Mouse (Mus musculus) embryonic stem cell, embryonic (primary cell): ENCODE results near the gene Myom3.

ENCODE experiments used
- CTCF ChIA-PET, 4 experiments: fragments of 300-600 bp in 2 of 4; fragments of 350-600 bp in 2 of 4; sonication (Branson Sonifier 250); formaldehyde crosslinking; loops; one replicate each; lab custom pipeline; 2022; ENCODE audit warnings: inconsistent platforms in 2 of 4; lab: Charles Lee
- POLR2A ChIA-PET, 4 experiments: fragments of 300-600 bp in 2 of 4; fragments of 350-600 bp in 2 of 4; sonication (Branson Sonifier 250); formaldehyde crosslinking; loops; one replicate each; lab custom pipeline; 2022; ENCODE audit warnings: antibody characterized with exemption in 4 of 4, inconsistent platforms in 1 of 4; lab: Charles Lee

The Myom3 gene

DNA sequence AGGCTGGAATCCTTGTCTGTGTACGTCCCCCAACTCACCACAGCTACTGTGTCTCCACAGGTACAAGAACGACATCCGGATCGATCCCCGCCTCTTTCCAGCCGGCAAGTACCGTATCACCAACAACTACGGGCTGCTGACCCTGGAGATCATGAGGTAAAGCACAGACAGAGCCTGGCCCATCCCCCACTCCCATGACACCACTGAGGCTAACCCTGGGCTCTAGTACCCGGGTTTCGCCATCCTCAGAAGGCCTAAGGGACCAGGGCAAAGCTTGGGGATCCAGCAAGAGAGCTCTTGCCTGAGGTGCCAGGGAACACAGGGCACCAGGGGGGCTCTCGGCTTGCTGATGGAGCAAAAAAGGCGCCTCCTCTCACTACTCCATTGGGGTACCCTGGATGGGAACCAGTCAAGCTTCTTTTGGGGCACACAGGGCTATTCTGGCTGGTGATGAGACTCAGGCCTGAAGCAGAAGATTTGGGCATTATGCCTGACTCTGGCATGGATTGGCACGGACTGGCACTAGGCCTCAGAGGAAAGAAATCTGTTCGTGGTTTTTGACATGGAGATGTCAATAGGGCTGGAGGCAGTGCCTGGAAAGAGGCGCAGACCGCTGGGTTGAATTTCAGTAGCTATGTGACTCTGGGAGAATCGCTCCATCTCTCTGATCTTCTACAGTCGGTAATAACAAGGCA lies 11.2 kb downstream of the Myom3 start:
- CTCF ChIA-PET, result interaction anchor here (0.5 to 1.7 kb wide), 12 partner anchors 24 to 1027 kb away, joined by 3 to 7 read pairs (median 4); no protein-coding TSS in a partner anchor

DNA sequence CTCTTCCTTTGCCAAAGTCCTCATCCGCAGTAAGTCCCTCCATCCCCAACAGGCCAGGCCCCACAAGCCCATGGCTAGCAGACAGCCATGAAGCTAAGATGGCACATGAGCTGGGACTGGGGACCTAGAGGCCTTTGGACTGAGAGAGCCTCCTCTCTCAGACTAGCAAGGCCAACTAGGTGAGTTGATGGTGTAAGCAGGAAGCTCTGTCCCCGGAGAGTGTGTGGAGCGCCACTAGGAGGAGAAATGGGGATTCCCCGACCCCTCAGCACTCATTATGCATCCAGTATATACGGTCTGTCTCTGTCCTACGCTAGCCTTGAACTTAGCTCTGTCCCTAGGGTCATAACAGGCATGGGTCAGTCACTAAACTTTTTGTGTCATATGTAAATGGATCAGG lies 12.1 kb downstream of the Myom3 start:
- ChIA-PET POLR2A (interaction anchor here in 2 of 4 experiments (0.5 to 1.4 kb wide), 3 partner anchors 13 to 378 kb away, joined by 3 to 5 read pairs (median 4); no protein-coding TSS in a partner anchor), CTCF (interaction anchor here in 3 of 4 experiments (0.7 to 1.7 kb wide), 4 partner anchors 9 to 167 kb away, joined by 3 to 7 read pairs (median 4); no protein-coding TSS in a partner anchor)

More for the DNA sequence above, 11.2 kb downstream of the Myom3 start:
- POLR2A ChIA-PET, result interaction anchor here in 3 of 4 experiments (0.5 to 1.6 kb wide), 9 partner anchors 9 to 365 kb away, joined by 3 to 7 read pairs (median 3); partner anchors contain the start of genes Fuca1 (in 1 of the 3) and Rpl11 (in 1 of the 3)

DNA sequence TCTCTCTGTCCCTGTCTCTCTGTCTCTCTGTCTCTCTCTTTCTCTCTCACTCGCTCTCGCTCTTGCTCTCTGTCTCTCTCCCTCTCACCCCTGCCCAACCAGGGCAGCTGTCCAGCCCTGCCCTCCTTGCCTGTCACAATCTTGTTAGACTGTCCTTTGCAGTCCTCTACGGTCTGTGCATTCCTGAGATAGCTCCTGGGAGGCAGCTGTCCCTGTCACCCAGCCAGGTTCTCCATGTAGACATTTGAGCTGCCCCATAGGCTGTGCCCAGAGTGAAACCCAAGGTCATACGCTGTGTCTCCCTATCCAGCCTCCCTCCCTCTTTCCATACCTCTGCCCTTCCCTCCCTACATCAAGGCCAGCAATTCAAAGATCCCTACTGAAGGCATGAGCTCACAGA lies 13.2 kb downstream of the Myom3 start:
- POLR2A ChIA-PET, result interaction anchor here in 2 of 4 experiments (0.6 to 1.0 kb wide), 2 partner anchors 9 to 56 kb away, joined by 4 read pairs; no protein-coding TSS in a partner anchor

DNA sequence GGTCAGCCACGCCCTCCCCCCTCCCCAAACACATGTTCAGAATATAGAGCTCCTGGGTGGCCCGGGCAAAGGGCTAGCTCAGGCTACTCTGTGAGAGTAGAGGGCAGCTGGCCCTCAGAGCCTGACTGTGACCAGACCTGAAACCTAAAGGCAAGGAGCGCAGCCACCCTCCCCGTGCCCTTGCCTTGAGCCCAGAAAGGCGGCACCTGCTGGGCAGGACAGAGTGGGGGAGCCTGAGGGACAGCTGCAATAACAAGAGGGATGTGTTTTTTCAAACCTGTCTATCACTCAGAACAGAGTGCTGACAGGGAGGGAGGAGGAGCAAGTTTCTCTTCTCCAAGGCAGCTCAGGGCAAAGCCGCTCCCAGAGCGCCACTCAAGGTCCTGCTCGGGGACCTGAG lies 15.0 kb downstream of the Myom3 start:
- POLR2A ChIA-PET, result interaction anchor here in 2 of 4 experiments (0.6 to 1.7 kb wide), 5 partner anchors 10 to 149 kb away, joined by 3 to 4 read pairs (median 3); partner anchors contain the start of gene Myom3 (in 1 of the 2)
- CTCF ChIA-PET, result interaction anchor here in 3 of 4 experiments (0.5 to 3.1 kb wide), 6 partner anchors 16 to 393 kb away, joined by 3 to 16 read pairs (median 4); no protein-coding TSS in a partner anchor

More for the DNA sequence above, 13.2 kb downstream of the Myom3 start:
- CTCF ChIA-PET, result interaction anchor here in 3 of 4 experiments (0.5 to 3.1 kb wide), 7 partner anchors 29 to 1664 kb away, joined by 3 to 16 read pairs (median 3); no protein-coding TSS in a partner anchor

DNA sequence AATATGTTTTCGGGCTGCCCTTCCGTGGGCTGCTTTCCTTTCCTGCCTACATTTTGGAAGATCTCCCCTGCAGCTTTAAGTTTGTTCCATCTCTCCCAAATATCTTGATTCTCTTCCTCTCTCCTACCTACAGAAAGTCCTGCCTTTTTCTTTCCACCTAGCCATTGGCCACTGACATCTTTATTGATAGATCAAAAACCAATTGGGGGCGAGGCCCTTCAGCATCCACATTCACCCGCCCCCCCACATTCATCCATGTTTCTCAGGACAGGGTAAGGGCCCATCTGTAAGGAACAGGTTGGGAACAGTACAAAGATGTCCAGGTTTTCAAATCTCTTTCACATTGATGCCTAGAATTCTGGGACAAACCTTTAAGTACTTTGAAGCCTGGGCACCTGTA lies 17.3 kb downstream of the Myom3 start:
- ChIA-PET CTCF (interaction anchor here in 2 of 4 experiments (0.8 to 0.9 kb wide), 2 partner anchors 18 to 68 kb away, joined by 3 to 5 read pairs; no protein-coding TSS in a partner anchor), POLR2A (interaction anchor here in 3 of 4 experiments (0.6 to 1.7 kb wide), 6 partner anchors 18 to 504 kb away, joined by 3 to 4 read pairs (median 4); partner anchors contain the start of genes Clic4 (in 1 of the 3) and Myom3 (in 1 of the 3))

DNA sequence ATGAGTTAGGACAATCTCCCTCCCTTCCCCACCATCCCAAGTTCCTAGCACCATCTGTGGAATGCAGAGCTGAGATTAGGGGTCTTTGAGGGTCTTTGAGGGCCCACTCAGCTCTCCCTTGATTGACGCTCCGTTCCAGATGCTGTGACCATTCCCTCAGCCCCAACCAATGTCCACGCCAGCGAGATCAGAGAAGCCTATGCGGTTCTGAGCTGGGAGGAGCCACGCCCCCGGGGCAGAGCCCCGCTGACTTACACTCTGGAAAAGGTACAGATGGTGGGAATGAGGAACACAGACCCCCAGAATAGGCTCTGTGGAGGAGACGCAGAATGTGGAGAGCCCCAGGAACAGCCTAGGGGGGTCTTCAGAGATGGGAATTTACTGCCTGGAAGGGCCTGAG lies 20.1 kb downstream of the Myom3 start:
- ChIA-PET CTCF (interaction anchor here in 3 of 4 experiments (0.7 to 1.9 kb wide), 2 partner anchors 70 to 71 kb away, joined by 4 to 7 read pairs (median 5); no protein-coding TSS in a partner anchor), POLR2A (interaction anchor here in 2 of 4 experiments (0.9 to 1.9 kb wide), 4 partner anchors 13 to 110 kb away, joined by 3 to 5 read pairs (median 4); no protein-coding TSS in a partner anchor)

DNA sequence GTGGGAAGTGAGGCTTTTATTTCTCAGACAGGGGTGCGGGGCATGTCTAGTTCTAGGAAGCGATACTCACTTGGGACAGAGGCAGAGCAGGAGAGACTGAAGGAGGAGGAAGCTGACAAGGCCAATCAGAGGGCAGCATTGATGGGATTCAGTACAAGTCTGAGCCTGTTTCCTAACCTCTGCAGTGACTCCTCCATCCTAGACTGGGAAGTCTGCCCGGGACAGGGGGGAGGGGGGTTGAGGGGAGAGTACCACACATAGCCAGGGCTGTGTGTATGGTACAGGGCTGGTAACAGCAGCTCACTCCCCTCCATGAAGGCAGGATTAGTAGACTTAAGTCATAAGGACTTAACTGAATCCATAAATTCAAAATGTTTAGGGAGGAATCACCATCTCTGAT lies 20.7 kb downstream of the Myom3 start:
- ChIA-PET POLR2A (interaction anchor here in 3 of 4 experiments (0.6 to 1.7 kb wide), 4 partner anchors 14 to 109 kb away, joined by 3 to 4 read pairs (median 4); no protein-coding TSS in a partner anchor), CTCF (interaction anchor here in 2 of 4 experiments (1.6 to 1.9 kb wide), 2 partner anchors 71 kb away, joined by 5 to 7 read pairs; no protein-coding TSS in a partner anchor)

DNA sequence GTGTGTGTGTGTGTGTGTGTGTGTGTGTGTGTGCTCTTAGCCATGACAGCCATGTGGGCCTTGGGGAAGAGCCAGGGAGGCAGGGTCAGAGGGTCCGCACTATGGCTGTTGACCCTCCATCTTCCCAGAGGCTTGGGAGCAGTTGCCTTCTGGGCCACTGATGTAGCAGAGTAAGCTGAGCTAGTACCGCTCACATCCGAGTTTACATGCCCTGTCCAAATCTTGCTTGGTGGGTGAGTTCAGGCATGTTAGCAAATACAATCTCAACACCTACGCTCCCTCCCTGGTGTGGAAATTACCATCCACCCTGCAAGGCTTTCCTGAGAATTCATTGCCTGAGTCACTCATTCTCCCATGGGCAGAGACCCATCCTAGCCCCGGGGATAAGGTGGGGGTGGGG lies 21.8 kb downstream of the Myom3 start:
- ChIA-PET CTCF (interaction anchor here in 3 of 4 experiments (0.7 to 1.8 kb wide), 3 partner anchors 11 to 72 kb away, joined by 3 to 5 read pairs (median 4); no protein-coding TSS in a partner anchor), POLR2A (no interaction called here)

DNA sequence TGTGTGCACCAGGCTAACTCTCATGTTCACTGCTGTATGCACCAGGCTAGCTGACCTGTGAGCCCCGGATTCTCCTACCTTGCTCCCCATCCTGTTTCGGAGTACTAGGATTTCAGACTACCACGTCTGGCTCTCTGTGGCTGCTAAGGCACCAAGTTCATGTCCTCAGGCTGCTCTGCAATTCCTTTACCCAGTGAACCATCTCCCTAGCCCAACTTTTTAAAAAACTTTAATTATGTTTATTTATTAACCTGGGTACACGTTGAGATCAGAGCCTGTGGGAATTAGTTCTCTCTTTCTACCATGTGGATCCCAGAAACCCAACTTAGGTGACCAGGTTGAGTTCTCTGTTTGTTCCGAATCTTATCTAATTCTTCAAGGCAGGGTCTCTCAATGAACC lies 27.1 kb downstream of the Myom3 start:
- POLR2A ChIA-PET, result interaction anchor here in 1 of 4 experiments (0.7 kb wide), 1 partner anchor 112 kb away, joined by 3 read pairs; no protein-coding TSS in a partner anchor
- CTCF ChIA-PET, result no interaction called here

DNA sequence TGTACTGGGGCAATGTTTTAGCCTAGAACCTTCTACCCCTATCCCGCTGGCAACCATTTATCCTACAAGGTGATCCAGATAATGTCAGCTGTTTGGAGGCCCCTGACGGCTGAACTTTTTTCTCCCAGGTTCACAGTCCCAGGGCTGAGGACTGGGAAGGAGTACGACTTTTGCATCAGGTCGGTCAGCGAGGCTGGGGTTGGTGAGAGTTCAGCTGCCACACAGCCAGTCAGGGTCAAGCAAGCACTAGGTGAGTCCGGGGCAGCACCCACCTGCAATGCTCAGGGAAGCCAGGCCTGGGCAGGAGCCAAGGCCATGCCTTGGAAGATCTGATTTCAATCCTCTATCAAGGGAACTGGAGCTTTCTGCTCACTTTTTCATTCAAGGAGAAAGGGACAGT lies 27.8 kb downstream of the Myom3 start:
- POLR2A ChIA-PET, result interaction anchor here in 2 of 4 experiments (0.7 to 2.5 kb wide), 2 partner anchors 10 to 111 kb away, joined by 3 to 9 read pairs; no protein-coding TSS in a partner anchor
- CTCF ChIA-PET, result interaction anchor here in 2 of 4 experiments (0.6 to 1.1 kb wide), 2 partner anchors 78 to 99 kb away, joined by 3 to 5 read pairs; no protein-coding TSS in a partner anchor

DNA sequence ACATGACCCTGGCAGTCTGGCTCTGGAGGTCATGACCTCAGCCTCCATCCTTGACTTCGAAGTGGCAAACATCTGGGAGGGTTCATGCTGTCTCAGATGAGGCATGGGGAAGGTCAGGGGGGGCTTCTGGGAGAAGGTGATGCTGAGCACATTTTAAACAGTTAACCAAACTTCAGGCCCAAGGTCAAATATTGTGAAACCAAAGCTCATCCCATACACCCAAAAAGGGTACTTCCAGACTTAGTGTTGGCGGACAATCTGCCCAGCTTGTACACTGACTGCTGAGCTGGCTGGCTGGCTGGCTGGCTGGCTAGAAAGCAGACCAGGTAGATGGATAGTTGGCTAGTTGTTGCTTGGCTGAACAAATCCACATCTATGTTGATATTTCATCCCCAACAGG lies 29.6 kb downstream of the Myom3 start:
- ChIA-PET CTCF (interaction anchor here in 1 of 4 experiments (0.5 to 1.2 kb wide), 3 partner anchors 10 to 278 kb away, joined by 3 to 6 read pairs (median 3); no protein-coding TSS in a partner anchor), POLR2A (interaction anchor here in 2 of 4 experiments (0.6 to 2.5 kb wide), 3 partner anchors 9 to 622 kb away, joined by 5 to 9 read pairs (median 5); no protein-coding TSS in a partner anchor)

DNA sequence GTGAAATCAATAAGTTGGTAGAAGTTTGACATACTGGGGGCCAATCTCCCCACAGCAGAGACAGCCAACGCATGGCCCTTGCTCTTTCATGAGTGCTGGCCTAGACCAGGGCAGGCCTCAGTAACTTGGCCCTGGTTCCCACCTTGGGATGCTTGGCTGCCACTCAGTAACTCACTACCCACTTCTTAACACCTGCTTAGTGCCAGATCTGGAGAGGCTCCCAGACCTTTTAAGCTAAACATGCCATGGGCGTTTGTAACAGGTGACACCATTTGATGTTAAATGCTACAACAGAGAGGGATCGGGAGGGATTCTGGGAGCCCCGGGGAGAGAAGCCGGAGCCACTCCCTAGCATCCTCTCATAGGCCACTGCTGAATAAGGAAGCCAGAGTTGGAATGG lies 33.3 kb downstream of the Myom3 start:
- ChIA-PET CTCF (interaction anchor here in 1 of 4 experiments (1.4 to 1.6 kb wide), 2 partner anchors 9 to 84 kb away, joined by 3 read pairs; no protein-coding TSS in a partner anchor), POLR2A (no interaction called here)

DNA sequence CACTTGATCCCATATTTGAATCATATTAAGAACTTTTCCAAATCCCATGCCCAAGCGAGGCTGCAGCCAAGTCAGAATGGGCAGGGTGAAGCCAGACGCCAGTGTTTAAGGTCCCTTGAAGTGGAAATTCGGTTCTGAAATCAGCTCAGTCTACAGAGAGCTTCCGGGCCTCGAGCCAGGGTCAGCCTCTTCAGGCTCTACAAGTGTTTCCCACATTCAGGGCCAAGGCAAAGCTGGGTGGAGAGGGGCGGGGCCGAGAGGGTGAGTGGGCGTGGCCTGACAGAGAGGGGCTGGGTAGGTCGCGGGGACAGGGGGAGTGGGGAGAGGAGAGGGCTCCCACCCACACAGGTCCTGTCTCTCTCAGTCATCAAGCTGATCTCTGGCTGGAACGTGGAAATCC lies 38.4 kb downstream of the Myom3 start:
- ChIA-PET POLR2A (interaction anchor here in 2 of 4 experiments (0.6 to 1.8 kb wide), 12 partner anchors 10 to 163 kb away, joined by 3 to 9 read pairs (median 4); no protein-coding TSS in a partner anchor), CTCF (interaction anchor here in 3 of 4 experiments (0.6 to 2.2 kb wide), 12 partner anchors 11 to 346 kb away, joined by 3 to 9 read pairs (median 4); partner anchors contain the start of genes Fuca1 (in 1 of the 3) and Myom3 (in 1 of the 3))

DNA sequence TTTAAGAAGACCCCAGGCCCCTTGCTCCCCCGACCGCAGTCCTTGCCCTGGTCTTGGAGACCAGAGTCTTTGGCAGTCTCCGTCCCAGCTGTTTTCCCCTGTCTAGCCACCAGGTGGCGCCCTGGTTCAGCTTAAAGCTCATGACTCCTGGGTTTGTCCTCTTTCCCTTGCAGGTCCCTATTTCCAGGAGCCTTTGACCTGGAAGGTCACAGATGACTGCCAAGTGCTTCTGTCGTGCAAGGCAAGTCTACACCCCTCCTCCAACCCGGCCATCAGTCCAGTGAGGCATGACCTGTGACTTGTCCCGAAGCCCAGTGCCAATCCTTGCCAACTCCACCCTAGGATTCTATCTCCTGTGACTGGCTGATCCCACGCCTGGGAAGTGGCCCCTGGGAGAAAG lies 42.0 kb downstream of the Myom3 start:
- POLR2A ChIA-PET, result interaction anchor here (0.6 to 2.5 kb wide), 31 partner anchors 11 to 457 kb away, joined by 3 to 7 read pairs (median 3); partner anchors contain the start of genes Fuca1 (in 1 of the 4), Gale (in 1 of the 4), Hmgcl (in 1 of the 4) and Myom3 (in 1 of the 4)

DNA sequence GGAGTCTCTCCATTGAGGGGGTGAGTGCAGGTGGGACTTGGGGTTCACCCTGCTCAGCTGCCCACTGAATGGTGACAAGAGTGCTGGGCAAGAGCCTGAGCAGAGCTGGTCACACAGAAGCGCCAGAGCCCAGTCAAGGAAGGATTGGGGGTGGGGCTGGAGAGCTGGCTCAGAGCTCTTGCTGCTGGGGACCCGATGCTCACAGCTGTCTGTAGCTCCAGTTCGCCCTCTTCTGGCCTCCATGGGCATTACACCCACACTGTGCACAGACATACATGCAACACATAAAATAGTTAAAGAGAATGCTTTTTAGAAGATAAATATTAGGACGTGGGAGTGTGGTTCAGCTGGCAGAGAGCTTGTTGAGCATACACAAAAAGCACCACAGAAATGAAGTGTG lies 43.8 kb downstream of the Myom3 start:
- ChIA-PET CTCF (interaction anchor here (0.5 to 3.6 kb wide), 71 partner anchors 8 to 1403 kb away, joined by 3 to 32 read pairs (median 4); partner anchors contain the start of genes Fuca1 (in 3 of the 4), Gale (in 1 of the 4), Myom3 (in 1 of the 4) and Nipal3 (in 1 of the 4)), POLR2A (interaction anchor here in 3 of 4 experiments (0.6 to 2.2 kb wide), 18 partner anchors 9 to 250 kb away, joined by 3 to 11 read pairs (median 4); partner anchors contain the start of genes Srsf10 (in 2 of the 3), Fuca1 (in 1 of the 3), Pithd1 (in 1 of the 3) and Rpl11 (in 1 of the 3))

More for the DNA sequence above, 42.0 kb downstream of the Myom3 start:
- CTCF ChIA-PET, result interaction anchor here (0.6 to 3.6 kb wide), 54 partner anchors 8 to 696 kb away, joined by 3 to 28 read pairs (median 4); partner anchors contain the start of genes Fuca1 (in 2 of the 4), Hmgcl (in 1 of the 4), Myom3 (in 1 of the 4) and Nipal3 (in 1 of the 4)

DNA sequence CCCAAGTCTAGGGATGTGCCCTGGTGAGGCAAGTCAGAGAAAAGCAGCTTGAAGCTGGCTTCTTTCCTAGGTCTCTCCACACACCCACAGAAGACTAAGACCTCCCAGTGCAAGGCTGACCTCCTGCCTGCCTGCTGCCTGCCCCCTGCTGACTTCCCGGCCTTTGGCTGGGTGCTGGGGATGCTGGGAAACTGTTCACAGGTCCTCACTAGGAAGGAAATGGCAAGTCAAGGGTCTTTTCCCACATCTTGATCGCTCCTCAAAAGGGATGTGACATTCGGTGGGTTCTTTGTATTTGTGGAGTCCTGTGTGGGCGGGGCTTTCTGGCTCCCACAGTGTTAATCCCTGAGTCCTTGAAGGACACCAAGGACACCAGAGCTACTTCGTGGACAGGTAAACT lies 44.7 kb downstream of the Myom3 start:
- ChIA-PET CTCF (interaction anchor here in 3 of 4 experiments (0.5 to 2.0 kb wide), 17 partner anchors 8 to 377 kb away, joined by 3 to 32 read pairs (median 5); partner anchors contain the start of genes Fuca1 (in 2 of the 3), Nipal3 (in 1 of the 3) and Stpg1 (in 1 of the 3)), POLR2A (interaction anchor here in 3 of 4 experiments (0.7 to 2.2 kb wide), 9 partner anchors 8 to 95 kb away, joined by 3 to 11 read pairs (median 5); partner anchors contain the start of gene Srsf10 (in 2 of the 3))

DNA sequence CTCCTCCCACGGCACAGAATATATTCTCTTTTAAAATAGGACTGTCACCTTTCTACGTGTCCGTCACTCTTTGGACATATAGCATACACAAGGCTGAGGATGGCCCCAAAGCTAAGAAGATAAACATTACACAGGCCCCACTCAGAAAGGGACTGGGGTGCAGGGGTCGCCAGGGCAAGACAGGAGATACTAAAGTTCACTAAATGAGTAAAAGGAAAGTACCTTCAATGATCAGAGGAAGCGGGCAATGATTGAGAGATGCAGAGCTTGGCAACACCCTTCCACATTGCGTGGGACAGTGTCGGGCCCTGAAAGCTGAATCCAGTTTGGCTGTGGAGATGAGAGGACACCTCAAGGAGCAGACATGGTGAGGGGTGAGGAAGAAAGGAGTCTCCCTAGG lies 55.4 kb downstream of the Myom3 start:
- ChIA-PET CTCF (interaction anchor here in 3 of 4 experiments (0.7 to 1.6 kb wide), 5 partner anchors 12 to 307 kb away, joined by 3 to 5 read pairs (median 3); partner anchors contain the start of gene Fuca1 (in 1 of the 3)), POLR2A (interaction anchor here in 2 of 4 experiments (0.6 to 0.7 kb wide), 4 partner anchors 11 to 975 kb away, joined by 3 to 6 read pairs (median 4); no protein-coding TSS in a partner anchor)
